Mouse (Mus musculus) cerebellum, adult 18-20 months (tissue): ENCODE results near the gene Cdca7.

Experiments
- DNase-seq, 2 experiments: peaks; one replicate each; pipeline ENCODE4 v3.0.0; 2021

The Cdca7 gene

GRCm38 (mm10) chr2:72493039-72493438 is 17.1 kb downstream of the Cdca7 start:
- DNase-seq, result no peak

GRCm38 (mm10) chr2:72499074-72499721 is 23.2 kb downstream of the Cdca7 start:
- no peak for DNase-seq

GRCm38 (mm10) chr2:72499782-72500411 is 23.9 kb downstream of the Cdca7 start:
- no peak for DNase-seq

GRCm38 (mm10) chr2:72502041-72502813 is 26.3 kb downstream of the Cdca7 start:
- DNase-seq, result no peak

- no peak for DNase-seq
These were observed 27.7 kb downstream of the Cdca7 start for GRCm38 (mm10) chr2:72503646-72504045.

- DNase-seq, result no peak
These were observed 32.1 kb downstream of the Cdca7 start for GRCm38 (mm10) chr2:72507855-72508635.

- DNase-seq, result no peak
These were observed 32.9 kb downstream of the Cdca7 start for GRCm38 (mm10) chr2:72508891-72509290.

GRCm38 (mm10) chr2:72515526-72515925 is 39.6 kb downstream of the Cdca7 start:
- no peak for DNase-seq

GRCm38 (mm10) chr2:72515971-72516719 is 40.2 kb downstream of the Cdca7 start:
- DNase-seq, result peak; percentile 74 to 83

- DNase-seq, result no peak
These were observed 40.7 kb downstream of the Cdca7 start for GRCm38 (mm10) chr2:72516720-72517089.

GRCm38 (mm10) chr2:72524022-72524421 is 48.1 kb downstream of the Cdca7 start:
- DNase-seq, result no peak

GRCm38 (mm10) chr2:72525556-72525955 is 49.6 kb downstream of the Cdca7 start:
- no peak for DNase-seq

GRCm38 (mm10) chr2:72529026-72529357 is 53.0 kb downstream of the Cdca7 start:
- DNase-seq, result peak in 1 of 2 experiments; percentile 28

GRCm38 (mm10) chr2:72529358-72530319 is 53.7 kb downstream of the Cdca7 start:
- peak; percentile 34 to 37 for DNase-seq

GRCm38 (mm10) chr2:72535889-72536288 is 59.9 kb downstream of the Cdca7 start:
- no peak for DNase-seq
